Mouse (Mus musculus): Measurements from ENCODE around the gene Lsg1. TPM values are rescaled to one million over a fixed set of nuclear protein-coding genes. Genes with fewer than 3 reads are reported as not detected.

Lsg1 gene
- polyA plus RNA-seq, 1 experiment from 2014 or later: 54.5 TPM

GRCm38 (mm10) chr16:30522253-30522940, 65.0 kb downstream of the Lsg1 start:
- no peaks in the 10 kb centered on the region for H3K9me3 ChIP-seq
- no peak overlapping the region for H3K4me3 ChIP-seq
- H3K9ac ChIP-seq: no peak overlapping the region
- no peak overlapping the region for H3K4me2 ChIP-seq
- whole genome bisulfite sequencing: 56% methylated on average over 10 of the region's 10 CpGs
- no peak for ATAC-seq (ENCODE audit: low read depth)
- H3K36me3 ChIP-seq: peaks cover 66% of the 10 kb centered on the region
- H3K27ac ChIP-seq (replicated peaks): no peak overlapping the region
- no peaks in the 10 kb centered on the region for H3K27me3 ChIP-seq
- 0 out of 2 replicates have a peak, but pooled peaks cover under 1% of the 10 kb centered on the region for H3K4me1 ChIP-seq (replicated peaks)

GRCm38 (mm10) chr16:30521147-30521546, 66.2 kb downstream of the Lsg1 start:
- H3K9ac ChIP-seq: no peak overlapping the region
- no peaks in the 10 kb centered on the region for H3K27me3 ChIP-seq
- H3K36me3 ChIP-seq: peaks cover 64% of the 10 kb centered on the region
- H3K4me3 ChIP-seq: no peak overlapping the region
- no peak for ATAC-seq (ENCODE audit: low read depth)
- no peaks in the 10 kb centered on the region for H3K9me3 ChIP-seq
- 63% methylated on average over 3 of the region's 3 CpGs for WGBS
- H3K4me1 ChIP-seq (replicated peaks): 0 out of 2 replicates have a peak, but pooled peaks cover 3% of the 10 kb centered on the region
- H3K4me2 ChIP-seq: no peak overlapping the region
- H3K27ac ChIP-seq (replicated peaks): no peak overlapping the region

- peak overlapping the region; percentile 14; the same call in 1 of the 2 replicates for H3K4me2 ChIP-seq
These were observed 67.0 kb downstream of the Lsg1 start for GRCm38 (mm10) chr16:30520361-30520823.

GRCm38 (mm10) chr16:30518635-30519034, 68.8 kb downstream of the Lsg1 start:
- 87% methylated on average over 9 of the region's 9 CpGs for WGBS

More at GRCm38 (mm10) chr16:30520361-30520823, 67.0 kb downstream of the Lsg1 start:
- H3K27ac ChIP-seq (replicated peaks): no peak overlapping the region
- 0 out of 2 replicates have a peak, but pooled peaks cover 3% of the 10 kb centered on the region for H3K4me1 ChIP-seq (replicated peaks)
- 30% methylated on average over 9 of the region's 9 CpGs for WGBS
- no peaks in the 10 kb centered on the region for H3K9me3 ChIP-seq
- ATAC-seq (ENCODE audit: low read depth): no peak
- H3K27me3 ChIP-seq: no peaks in the 10 kb centered on the region
- 0 out of 2 replicates have a peak overlapping the region, but pooled peaks have one; percentile 2 for H3K4me3 ChIP-seq
- H3K9ac ChIP-seq: no peak overlapping the region
- H3K36me3 ChIP-seq: peaks cover 66% of the 10 kb centered on the region

GRCm38 (mm10) chr16:30517666-30518283, 69.6 kb downstream of the Lsg1 start:
- WGBS: 68% methylated on average over 11 of the region's 11 CpGs
- H3K9me3 ChIP-seq: no peaks in the 10 kb centered on the region
- H3K9ac ChIP-seq: no peak overlapping the region
- peaks cover 64% of the 10 kb centered on the region for H3K36me3 ChIP-seq
- ATAC-seq (ENCODE audit: low read depth): no peak
- no peak overlapping the region for H3K27ac ChIP-seq (replicated peaks)
- H3K4me3 ChIP-seq: no peak overlapping the region
- H3K4me1 ChIP-seq (replicated peaks): peaks cover 19% of the 10 kb centered on the region
- H3K4me2 ChIP-seq: no peak overlapping the region
- H3K27me3 ChIP-seq: no peaks in the 10 kb centered on the region

More at GRCm38 (mm10) chr16:30518635-30519034, 68.8 kb downstream of the Lsg1 start:
- Histone ChIP-seq H3K4me3 (no peak overlapping the region), H3K27ac (replicated peaks) (no peak overlapping the region), H3K9me3 (no peaks in the 10 kb centered on the region), H3K9ac (no peak overlapping the region), H3K36me3 (peaks cover 69% of the 10 kb centered on the region), H3K27me3 (no peaks in the 10 kb centered on the region), H3K4me1 (replicated peaks) (peaks cover 11% of the 10 kb centered on the region), H3K4me2 (no peak overlapping the region)
- ATAC-seq (ENCODE audit: low read depth): no peak

GRCm38 (mm10) chr16:30516993-30517392, 70.4 kb downstream of the Lsg1 start:
- ATAC-seq (ENCODE audit: low read depth): no peak
- no peaks in the 10 kb centered on the region for H3K9me3 ChIP-seq
- no peak overlapping the region for H3K9ac ChIP-seq
- peaks cover 27% of the 10 kb centered on the region for H3K4me1 ChIP-seq (replicated peaks)
- WGBS: 97% methylated on average over 9 of the region's 9 CpGs
- H3K27me3 ChIP-seq: no peaks in the 10 kb centered on the region
- no peak overlapping the region for H3K4me3 ChIP-seq
- no peak overlapping the region for H3K27ac ChIP-seq (replicated peaks)
- H3K36me3 ChIP-seq: peaks cover 56% of the 10 kb centered on the region
- H3K4me2 ChIP-seq: no peak overlapping the region

GRCm38 (mm10) chr16:30515418-30515817, 72.0 kb downstream of the Lsg1 start:
- H3K36me3 ChIP-seq: peaks cover 51% of the 10 kb centered on the region
- 68% methylated on average over 12 of the region's 12 CpGs for WGBS
- H3K4me3 ChIP-seq: no peak overlapping the region
- H3K4me2 ChIP-seq: no peak overlapping the region
- H3K27ac ChIP-seq (replicated peaks): no peak overlapping the region
- H3K9me3 ChIP-seq: no peaks in the 10 kb centered on the region
- no peak for ATAC-seq (ENCODE audit: low read depth)
- no peak overlapping the region for H3K9ac ChIP-seq
- peaks cover 37% of the 10 kb centered on the region for H3K4me1 ChIP-seq (replicated peaks)
- H3K27me3 ChIP-seq: no peaks in the 10 kb centered on the region

GRCm38 (mm10) chr16:30513050-30514024, 74.1 kb downstream of the Lsg1 start:
- WGBS: 63% methylated on average over 20 of the region's 20 CpGs
- H3K4me3 ChIP-seq: no peak overlapping the region
- no peak overlapping the region for H3K4me2 ChIP-seq
- peaks cover 44% of the 10 kb centered on the region for H3K4me1 ChIP-seq (replicated peaks)
- ATAC-seq (ENCODE audit: low read depth): 0 out of 2 replicates have a peak, but pooled peaks have one; percentile 21
- 0 out of 2 replicates have a peak overlapping the region, but pooled peaks have one; percentile 38 for H3K27ac ChIP-seq (replicated peaks)
- H3K9me3 ChIP-seq: no peaks in the 10 kb centered on the region
- no peak overlapping the region for H3K9ac ChIP-seq
- peaks cover 46% of the 10 kb centered on the region for H3K36me3 ChIP-seq
- H3K27me3 ChIP-seq: no peaks in the 10 kb centered on the region

GRCm38 (mm10) chr16:30512375-30513049, 74.9 kb downstream of the Lsg1 start:
- peaks cover 39% of the 10 kb centered on the region for H3K36me3 ChIP-seq
- no peak for ATAC-seq (ENCODE audit: low read depth)
- H3K4me2 ChIP-seq: no peak overlapping the region

GRCm38 (mm10) chr16:30511563-30512340, 75.6 kb downstream of the Lsg1 start:
- H3K4me2 ChIP-seq: peak overlapping the region; percentile 71
- peaks cover 31% of the 10 kb centered on the region for H3K36me3 ChIP-seq
- H3K27me3 ChIP-seq: no peaks in the 10 kb centered on the region
- no peaks in the 10 kb centered on the region for H3K9me3 ChIP-seq
- peak overlapping the region; percentile 85 for H3K9ac ChIP-seq
- peaks cover 41% of the 10 kb centered on the region for H3K4me1 ChIP-seq (replicated peaks)
- ATAC-seq (ENCODE audit: low read depth): no peak
- 87% methylated on average over 13 of the region's 13 CpGs for WGBS
- H3K27ac ChIP-seq (replicated peaks): peak overlapping the region; percentile 93; the same call in 1 of the 2 replicates
- peak overlapping the region; percentile 57 for H3K4me3 ChIP-seq

More at GRCm38 (mm10) chr16:30512375-30513049, 74.9 kb downstream of the Lsg1 start:
- Histone ChIP-seq H3K27ac (replicated peaks) (no peak overlapping the region), H3K9ac (no peak overlapping the region), H3K4me1 (replicated peaks) (peaks cover 44% of the 10 kb centered on the region), H3K4me3 (no peak overlapping the region), H3K27me3 (no peaks in the 10 kb centered on the region), H3K9me3 (no peaks in the 10 kb centered on the region)
- 60% methylated on average over 8 of the region's 8 CpGs for whole genome bisulfite sequencing
